Mouse (Mus musculus): ENCODE results near the gene Pecam1. TPM values are rescaled to one million over a fixed set of nuclear protein-coding genes. Genes with fewer than 3 reads are reported as not detected.

The Pecam1 gene
- total RNA-seq, 1 experiment from 2014 or later, result 51.4 TPM

DNA sequence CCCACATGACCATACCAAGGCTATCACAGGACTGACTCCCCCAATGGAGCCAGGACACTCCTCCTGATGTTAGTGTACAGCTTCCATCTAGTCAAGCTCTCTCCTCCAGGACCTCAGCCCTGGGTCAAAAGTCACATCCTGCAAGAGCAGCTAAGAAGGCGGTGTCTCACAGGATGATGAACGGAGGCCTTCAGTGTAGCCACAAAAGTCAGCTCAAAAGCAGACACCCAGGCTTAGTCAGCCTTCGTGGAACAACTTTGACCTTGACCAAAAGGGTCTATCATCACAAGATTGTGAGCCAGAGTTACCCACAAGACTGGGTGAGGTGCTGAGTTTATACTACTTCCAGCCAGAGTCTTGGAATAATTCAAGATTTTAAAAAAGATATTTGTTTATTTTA, 42.6 kb downstream of the Pecam1 start:
- ATAC-seq (replicated peaks; ENCODE audit: insufficient number of reproducible peaks, low FRiP score, low TSS enrichment, poor library complexity, severe bottlenecking), result no peak

DNA sequence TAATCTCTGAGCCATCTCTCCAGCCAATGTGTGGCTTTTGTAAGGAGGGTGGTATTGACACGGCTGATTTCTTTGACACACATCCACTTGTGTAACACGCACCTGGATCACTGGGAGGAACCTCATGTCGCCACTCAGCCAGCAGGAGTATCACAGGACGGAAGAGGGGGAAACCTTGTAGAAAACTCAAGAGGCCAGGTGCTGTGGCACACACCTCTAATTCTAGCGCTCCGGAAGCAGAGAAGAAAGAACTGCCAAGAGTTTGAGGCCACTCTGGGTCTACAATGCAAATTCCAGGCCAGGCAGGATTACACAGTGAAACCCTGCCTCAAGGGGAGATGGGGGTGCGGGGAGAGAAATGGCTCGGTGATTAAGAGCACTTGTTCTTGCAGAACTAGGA, 43.3 kb downstream of the Pecam1 start:
- ATAC-seq (replicated peaks; ENCODE audit: insufficient number of reproducible peaks, low FRiP score, low TSS enrichment, poor library complexity, severe bottlenecking), result no peak

DNA sequence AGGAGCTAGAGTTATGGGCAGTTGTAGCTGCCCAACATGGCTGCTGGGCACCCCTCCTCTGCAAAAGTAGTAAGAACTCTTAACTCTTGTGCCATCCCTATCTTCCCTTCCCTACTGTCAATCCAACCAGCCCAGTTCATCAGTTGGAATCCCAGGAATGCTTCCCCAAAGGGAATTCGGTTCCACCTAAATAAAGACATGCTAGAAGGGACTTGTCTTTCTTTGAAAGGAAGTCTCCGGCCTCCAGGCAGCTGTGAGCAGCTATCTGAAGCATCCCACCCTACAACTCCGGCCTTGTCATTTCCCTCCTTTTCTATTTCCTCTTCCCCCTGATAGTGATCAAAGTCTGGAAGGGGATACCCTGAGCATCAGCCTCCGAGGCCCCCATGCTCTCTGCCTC, 44.2 kb downstream of the Pecam1 start:
- no peak for ATAC-seq (replicated peaks; ENCODE audit: insufficient number of reproducible peaks, low FRiP score, low TSS enrichment, poor library complexity, severe bottlenecking)

- ATAC-seq (replicated peaks; ENCODE audit: insufficient number of reproducible peaks, low FRiP score, low TSS enrichment, poor library complexity, severe bottlenecking), result no peak
Observed at GRCm38 (mm10) chr11:106704399-106705111, 45.9 kb downstream of the Pecam1 start.

GRCm38 (mm10) chr11:106703931-106704330, 46.5 kb downstream of the Pecam1 start:
- no peak for ATAC-seq (replicated peaks; ENCODE audit: insufficient number of reproducible peaks, low FRiP score, low TSS enrichment, poor library complexity, severe bottlenecking)

GRCm38 (mm10) chr11:106702584-106702983, 47.8 kb downstream of the Pecam1 start:
- ATAC-seq (replicated peaks; ENCODE audit: insufficient number of reproducible peaks, low FRiP score, low TSS enrichment, poor library complexity, severe bottlenecking), result peak; percentile 69

- ATAC-seq (replicated peaks; ENCODE audit: insufficient number of reproducible peaks, low FRiP score, low TSS enrichment, poor library complexity, severe bottlenecking), result no peak
Observed at GRCm38 (mm10) chr11:106701589-106701988, 48.8 kb downstream of the Pecam1 start.

DNA sequence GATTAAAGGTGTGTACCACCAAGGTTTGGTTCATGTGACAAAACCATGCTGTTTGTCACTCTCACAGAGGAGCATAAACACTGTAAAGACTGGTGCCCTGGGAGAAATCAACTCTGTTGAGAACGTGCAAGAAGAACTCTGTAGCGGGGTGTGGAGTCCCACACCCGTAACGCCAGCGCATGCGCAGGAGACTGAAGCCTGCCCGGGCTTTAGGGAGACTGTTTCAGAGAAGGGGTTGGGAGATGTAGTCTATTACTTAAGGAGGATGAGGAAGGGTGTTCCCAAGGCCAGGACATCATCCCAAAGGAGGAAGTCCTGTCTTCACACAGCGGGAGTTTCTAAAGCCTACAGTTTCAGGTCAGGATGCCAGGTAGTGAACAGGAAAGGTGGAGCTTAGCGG, 51.3 kb downstream of the Pecam1 start:
- ATAC-seq (replicated peaks; ENCODE audit: insufficient number of reproducible peaks, low FRiP score, low TSS enrichment, poor library complexity, severe bottlenecking), result no peak

DNA sequence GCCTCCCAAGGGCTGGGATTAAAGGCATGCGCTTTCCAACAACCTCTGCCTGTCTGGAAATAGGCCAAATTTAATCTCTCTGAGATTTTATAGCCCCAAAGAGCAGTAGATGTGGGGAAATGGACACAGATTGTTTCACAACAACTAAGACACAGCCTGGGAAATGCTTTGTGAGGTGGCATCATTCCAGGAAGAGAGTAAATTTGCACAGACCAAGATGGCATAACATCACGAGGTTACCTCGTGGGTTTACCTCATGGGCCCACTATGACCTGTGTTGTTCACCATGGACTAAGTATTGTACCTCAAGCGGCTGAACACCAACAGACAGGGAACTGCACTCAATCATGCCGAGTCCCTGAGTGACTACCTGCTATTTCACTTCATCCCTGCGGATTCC, 52.1 kb downstream of the Pecam1 start:
- no peak for ATAC-seq (replicated peaks; ENCODE audit: insufficient number of reproducible peaks, low FRiP score, low TSS enrichment, poor library complexity, severe bottlenecking)

GRCm38 (mm10) chr11:106695917-106696316, 54.5 kb downstream of the Pecam1 start:
- ATAC-seq (replicated peaks; ENCODE audit: insufficient number of reproducible peaks, low FRiP score, low TSS enrichment, poor library complexity, severe bottlenecking), result no peak

DNA sequence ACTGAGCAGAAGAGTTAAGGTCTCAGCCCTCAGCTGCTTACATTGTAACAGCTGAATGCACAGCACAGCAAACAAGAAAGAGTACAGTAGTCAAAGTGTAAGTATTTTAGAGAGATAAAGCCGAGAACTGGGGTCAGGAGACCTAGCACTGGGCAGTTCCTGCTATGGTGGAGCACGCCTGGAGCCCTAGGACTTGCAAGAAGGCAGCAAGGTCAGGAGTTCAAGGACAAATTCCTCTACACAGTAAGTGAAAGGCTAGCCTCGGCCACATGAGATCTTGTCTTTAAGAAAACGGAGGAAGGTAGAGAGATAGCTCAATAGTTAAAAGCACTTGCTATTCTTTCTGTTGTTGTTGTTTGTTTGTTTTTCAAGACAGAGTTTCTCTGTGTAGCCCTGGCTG, 57.5 kb downstream of the Pecam1 start:
- no peak for ATAC-seq (replicated peaks; ENCODE audit: insufficient number of reproducible peaks, low FRiP score, low TSS enrichment, poor library complexity, severe bottlenecking)

- no peak for ATAC-seq (replicated peaks; ENCODE audit: insufficient number of reproducible peaks, low FRiP score, low TSS enrichment, poor library complexity, severe bottlenecking)
Observed at GRCm38 (mm10) chr11:106688375-106688774, 62.1 kb downstream of the Pecam1 start.

DNA sequence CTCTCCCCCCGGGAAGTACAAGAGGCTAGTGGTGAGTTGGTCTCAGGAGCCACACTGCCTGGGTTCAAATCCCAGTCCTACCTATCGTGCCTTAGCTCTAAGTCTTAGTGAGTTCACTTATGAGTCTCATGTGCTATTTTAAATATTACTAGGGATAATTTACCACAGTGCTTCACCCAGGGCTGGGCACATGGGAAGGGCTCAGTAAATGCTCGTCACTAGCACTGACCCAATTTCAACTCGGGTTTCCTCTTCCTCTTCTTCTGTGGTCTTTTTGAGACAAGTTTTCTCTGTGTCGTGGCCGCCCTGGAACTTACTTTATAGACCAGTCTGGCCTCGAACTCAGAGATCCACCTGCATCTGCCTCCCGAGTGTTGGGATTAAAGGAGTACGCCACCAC, 63.1 kb downstream of the Pecam1 start:
- 0 out of 2 replicates have a peak, but pooled peaks have one; percentile 34 for ATAC-seq (replicated peaks; ENCODE audit: insufficient number of reproducible peaks, low FRiP score, low TSS enrichment, poor library complexity, severe bottlenecking)

GRCm38 (mm10) chr11:106684027-106684426, 66.4 kb downstream of the Pecam1 start:
- no peak for ATAC-seq (replicated peaks; ENCODE audit: insufficient number of reproducible peaks, low FRiP score, low TSS enrichment, poor library complexity, severe bottlenecking)

- 0 out of 2 replicates have a peak, but pooled peaks have one; percentile 32 for ATAC-seq (replicated peaks; ENCODE audit: insufficient number of reproducible peaks, low FRiP score, low TSS enrichment, poor library complexity, severe bottlenecking)
Observed at GRCm38 (mm10) chr11:106683345-106683744, 67.1 kb downstream of the Pecam1 start.

- peak; percentile 22; the same call in 1 of the 2 replicates for ATAC-seq (replicated peaks; ENCODE audit: insufficient number of reproducible peaks, low FRiP score, low TSS enrichment, poor library complexity, severe bottlenecking)
Observed at GRCm38 (mm10) chr11:106681138-106681537, 69.3 kb downstream of the Pecam1 start.

GRCm38 (mm10) chr11:106679874-106680273, 70.6 kb downstream of the Pecam1 start:
- no peak for ATAC-seq (replicated peaks; ENCODE audit: insufficient number of reproducible peaks, low FRiP score, low TSS enrichment, poor library complexity, severe bottlenecking)

- ATAC-seq (replicated peaks; ENCODE audit: insufficient number of reproducible peaks, low FRiP score, low TSS enrichment, poor library complexity, severe bottlenecking), result no peak
Observed at GRCm38 (mm10) chr11:106677910-106678591, 72.4 kb downstream of the Pecam1 start.

DNA sequence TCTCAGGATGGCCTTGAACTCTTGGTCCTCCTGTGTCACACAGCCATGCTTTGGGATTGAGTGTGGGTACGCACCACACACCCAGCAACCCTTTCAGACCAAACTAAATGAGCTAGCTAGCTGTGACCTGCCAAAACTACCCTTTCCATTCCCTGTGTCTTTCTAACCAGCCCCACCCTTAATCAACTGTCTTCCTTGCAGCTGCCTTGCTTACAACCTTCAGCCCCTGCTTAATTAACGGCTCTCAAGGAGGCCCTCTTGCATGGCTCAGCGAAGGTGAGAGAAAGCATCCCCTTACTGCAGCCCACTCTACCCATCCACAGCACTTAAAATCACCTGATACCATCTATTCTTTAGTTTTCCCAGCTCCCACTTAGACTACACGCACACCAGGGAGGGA, 73.1 kb downstream of the Pecam1 start:
- ATAC-seq (replicated peaks; ENCODE audit: insufficient number of reproducible peaks, low FRiP score, low TSS enrichment, poor library complexity, severe bottlenecking), result no peak

DNA sequence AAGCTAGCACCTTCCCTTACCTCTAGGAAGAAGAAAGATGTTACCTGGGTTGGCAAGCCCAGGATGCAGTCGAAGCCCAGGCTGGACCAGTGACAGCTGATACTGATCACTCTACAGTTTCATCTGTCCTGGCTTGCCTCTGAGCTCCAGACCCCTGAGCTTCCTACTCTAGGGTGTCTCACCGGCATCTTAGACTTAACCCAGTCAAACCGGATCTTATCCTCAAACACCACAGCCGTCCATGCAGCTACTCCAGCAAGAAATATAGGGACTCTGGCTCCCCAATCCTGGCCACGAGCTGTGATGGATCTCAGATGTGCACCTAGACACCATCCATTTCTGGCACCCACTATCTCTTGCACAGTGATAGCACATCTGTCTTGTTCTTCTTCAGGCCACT, 74.6 kb downstream of the Pecam1 start:
- ATAC-seq (replicated peaks; ENCODE audit: insufficient number of reproducible peaks, low FRiP score, low TSS enrichment, poor library complexity, severe bottlenecking), result no peak

Data from monocyte, adult 5-6 weeks (primary cell).